Mouse (Mus musculus) heart, embryonic 12.5 days (tissue): ENCODE measurements around the gene Aanat. TPM values are rescaled to one million over a fixed set of nuclear protein-coding genes. Genes with fewer than 3 reads are reported as not detected.
"Not testable (repeated sequence)": the region's sequence is repeated elsewhere in the genome, so short reads cannot be mapped to it uniquely, and the experiment has no call there.

Experiments used
- ATAC-seq: fragments of 200-750 bp; cut with Nextera tagmentation; 2 replicates; pipeline ENCODE4 v1.8.0; 2017; ENCODE audit warnings: moderate TSS enrichment, moderate library complexity; ENCODE audit not compliant: insufficient number of reproducible peaks, low FRiP score
- H3K27ac ChIP-seq: fragments of 300-500 bp; sonication (generic); 2 replicates; pipeline ENCODE4 v1.5.1; 2016; ENCODE audit warnings: mild to moderate bottlenecking, moderate library complexity; ENCODE audit not compliant: poor library complexity, severe bottlenecking
- H3K27me3 ChIP-seq: fragments of 300-500 bp; sonication (generic); replicated peaks from 2 replicates; pipeline ENCODE4 v1.6.1; 2016; ENCODE audit warnings: mild to moderate bottlenecking, moderate library complexity
- H3K36me3 ChIP-seq: fragments of 300-500 bp; sonication (generic); 2 replicates; pipeline ENCODE4 v1.6.1; 2016; ENCODE audit warnings: mild to moderate bottlenecking, moderate library complexity
- H3K4me1 ChIP-seq: fragments of 300-500 bp; sonication (generic); replicated peaks from 2 replicates; pipeline ENCODE4 v1.6.1; 2016; ENCODE audit warnings: mild to moderate bottlenecking
- H3K4me2 ChIP-seq: fragments of 300-500 bp; sonication (generic); 2 replicates; pipeline ENCODE4 v1.6.1; 2016; ENCODE audit warnings: mild to moderate bottlenecking, moderate library complexity
- H3K4me3 ChIP-seq: fragments of 300-500 bp; sonication (generic); 2 replicates; pipeline ENCODE4 v1.5.1; 2016; ENCODE audit warnings: mild to moderate bottlenecking
- H3K9ac ChIP-seq: fragments of 300-500 bp; sonication (generic); 2 replicates; pipeline ENCODE4 v1.6.1; 2016; ENCODE audit warnings: mild to moderate bottlenecking, moderate library complexity
- H3K9me3 ChIP-seq: fragments of 300-500 bp; sonication (generic); replicated peaks from 2 replicates; pipeline ENCODE4 v1.6.1; 2016; ENCODE audit warnings: mild to moderate bottlenecking, moderate library complexity
- WGBS: fragments of 180-500 bp; shearing (Covaris S2); methylation state at CpG from one replicate; pipeline ENCODE4 v1.1.7; 2016; 5-methylcytosine and 5-hydroxymethylcytosine counted together
- polyA plus RNA-seq: library from polyadenylated mRNA; unstranded; fragments of >200 nt; fragmentation: Nextera tagmentation; extraction: Ambion mirVana; gene quantifications from 2 replicates; pipeline ENCODE4 v1.2.1, GENCODE M21; 2016

Gene Aanat
- polyA plus RNA-seq, 1 experiment from 2014 or later, result not detected

DNA sequence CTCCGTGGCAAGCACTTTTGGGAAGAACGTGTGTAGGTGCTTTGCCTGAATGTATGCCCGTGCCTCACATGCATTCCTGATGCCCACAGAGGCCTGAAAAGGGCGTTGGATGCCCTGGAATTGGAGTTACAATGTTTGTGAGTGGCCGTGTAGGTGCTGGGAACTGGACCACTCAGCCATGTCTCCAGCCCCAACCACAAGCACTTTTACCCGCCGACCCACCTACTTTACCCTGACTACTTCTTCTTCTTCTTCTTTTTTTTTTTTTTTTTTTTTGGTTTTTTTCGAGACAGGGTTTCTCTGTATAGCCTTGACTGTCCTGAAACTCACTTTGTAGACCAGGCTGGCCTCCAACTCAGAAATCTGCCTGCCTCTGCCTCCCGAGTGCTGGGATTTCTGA lies 24.9 kb downstream of the Aanat start:
- H3K9me3 ChIP-seq, H3K4me2 ChIP-seq, H3K27ac ChIP-seq, H3K4me3 ChIP-seq, ATAC-seq, H3K27me3 ChIP-seq, H3K9ac ChIP-seq: not testable (repeated sequence)
- 90% methylated on average over 9 of the region's 9 CpGs for WGBS
- peaks cover 12% of the 10 kb centered on the region; the same call in 1 of the 2 replicates for H3K36me3 ChIP-seq
- peaks cover 38% of the 10 kb centered on the region for H3K4me1 ChIP-seq

DNA sequence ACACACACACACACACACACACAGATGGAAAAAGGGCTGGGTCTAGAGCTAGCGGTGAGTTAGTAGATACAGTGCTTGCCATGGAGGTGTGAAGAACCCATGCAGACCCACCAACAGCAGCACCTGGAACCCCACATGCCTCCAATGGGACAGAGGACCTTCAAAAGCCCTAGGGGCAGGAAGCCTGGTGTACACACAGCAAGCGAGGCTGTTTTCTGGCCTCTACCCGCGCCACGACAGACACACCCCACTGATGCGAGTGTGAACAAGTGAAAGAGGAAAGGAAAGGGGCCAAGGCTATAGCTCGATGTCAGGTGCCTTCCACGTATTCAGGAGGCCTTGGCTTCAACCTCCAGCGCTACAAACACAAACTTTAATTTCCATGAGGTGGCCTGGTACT lies 25.7 kb downstream of the Aanat start:
- Histone ChIP-seq H3K9ac (no peak overlapping the region), H3K36me3 (peaks cover 11% of the 10 kb centered on the region; the same call in 1 of the 2 replicates), H3K27ac (no peak overlapping the region), H3K4me3 (no peak overlapping the region), H3K9me3 (no peaks in the 10 kb centered on the region), H3K4me2 (no peak overlapping the region), H3K27me3 (no peaks in the 10 kb centered on the region), H3K4me1 (peaks cover 45% of the 10 kb centered on the region)
- ATAC-seq, result no peak
- WGBS, result 91% methylated on average over 9 of the region's 9 CpGs

- H3K27ac ChIP-seq, result no peak overlapping the region
- ATAC-seq, result no peak
- H3K36me3 ChIP-seq, result peaks cover 8% of the 10 kb centered on the region; the same call in 1 of the 2 replicates
- no peak overlapping the region for H3K9ac ChIP-seq
- H3K4me1 ChIP-seq, result peaks cover 50% of the 10 kb centered on the region
- no peak overlapping the region for H3K4me3 ChIP-seq
- no peaks in the 10 kb centered on the region for H3K27me3 ChIP-seq
- 93% methylated on average over 1 of the region's 1 CpGs for WGBS
- no peaks in the 10 kb centered on the region for H3K9me3 ChIP-seq
- no peak overlapping the region for H3K4me2 ChIP-seq
Measured at GRCm38 (mm10) chr11:116612554-116612953, 26.3 kb downstream of the Aanat start.

DNA sequence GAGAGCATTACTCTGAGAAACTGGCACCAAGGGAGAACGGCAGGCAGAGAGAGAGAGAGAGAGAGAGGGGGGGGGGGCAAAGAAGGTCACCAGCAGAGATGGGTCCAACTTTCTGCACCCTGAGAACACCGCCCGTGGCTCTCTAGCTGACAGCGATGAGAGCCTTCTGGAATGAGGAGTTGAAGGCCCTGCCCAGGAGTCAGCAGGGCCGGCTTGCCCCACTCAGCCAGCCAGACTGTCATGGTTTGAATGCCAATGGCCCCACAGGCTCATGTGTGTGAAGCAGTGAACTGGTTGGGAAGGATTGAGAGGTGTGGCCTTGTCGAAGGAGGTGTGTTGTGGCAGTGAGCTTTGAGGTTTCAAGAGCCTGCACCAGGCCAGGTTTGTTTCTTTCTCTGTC lies 27.0 kb downstream of the Aanat start:
- Histone ChIP-seq H3K9ac (no peak overlapping the region), H3K27ac (no peak overlapping the region), H3K27me3 (no peaks in the 10 kb centered on the region), H3K36me3 (peaks cover 6% of the 10 kb centered on the region; the same call in 1 of the 2 replicates), H3K9me3 (no peaks in the 10 kb centered on the region), H3K4me2 (no peak overlapping the region), H3K4me3 (no peak overlapping the region), H3K4me1 (peaks cover 56% of the 10 kb centered on the region)
- WGBS, result 77% methylated on average over 6 of the region's 6 CpGs
- no peak for ATAC-seq

GRCm38 (mm10) chr11:116615735-116616437 lies 29.7 kb downstream of the Aanat start:
- Histone ChIP-seq H3K9me3 (no peaks in the 10 kb centered on the region), H3K9ac (no peak overlapping the region), H3K4me1 (peaks cover 62% of the 10 kb centered on the region), H3K4me2 (peak overlapping the region; percentile 45), H3K27me3 (no peaks in the 10 kb centered on the region), H3K4me3 (no peak overlapping the region), H3K27ac (peak overlapping the region; percentile 65), H3K36me3 (no peaks in the 10 kb centered on the region)
- peak; percentile 77 for ATAC-seq
- WGBS, result 31% methylated on average over 15 of the region's 15 CpGs

- no peak for ATAC-seq
- Histone ChIP-seq H3K27me3 (no peaks in the 10 kb centered on the region), H3K36me3 (no peaks in the 10 kb centered on the region), H3K27ac (peak overlapping the region; percentile 65), H3K9me3 (no peaks in the 10 kb centered on the region), H3K4me2 (peak overlapping the region; percentile 45), H3K4me1 (peaks cover 69% of the 10 kb centered on the region), H3K4me3 (no peak overlapping the region), H3K9ac (no peak overlapping the region)
- 74% methylated on average over 10 of the region's 10 CpGs for WGBS
Measured at GRCm38 (mm10) chr11:116616438-116617118, 30.3 kb downstream of the Aanat start.

DNA sequence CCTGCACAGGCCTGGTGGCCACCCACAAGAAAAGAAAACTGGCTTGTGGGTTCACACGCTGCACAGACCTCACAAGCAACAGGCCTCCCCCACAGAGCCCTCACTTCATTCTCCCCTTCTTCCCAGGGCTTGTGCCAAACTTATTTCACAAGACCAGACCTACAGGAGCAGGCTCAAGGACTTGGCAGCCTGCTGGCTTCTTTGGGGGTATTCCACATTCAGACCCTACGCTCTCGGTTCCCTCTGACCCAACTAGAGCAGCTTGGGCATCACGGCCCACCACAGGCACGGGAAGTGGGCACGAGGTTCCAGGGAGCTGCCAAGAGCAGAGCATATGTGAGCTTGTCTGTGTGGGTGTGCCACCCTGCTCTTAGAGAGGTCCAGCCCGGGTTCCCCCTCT lies 31.4 kb downstream of the Aanat start:
- peaks cover 80% of the 10 kb centered on the region for H3K4me1 ChIP-seq
- 93% methylated on average over 7 of the region's 7 CpGs for WGBS
- H3K9ac ChIP-seq, result no peak overlapping the region
- no peaks in the 10 kb centered on the region for H3K27me3 ChIP-seq
- no peak for ATAC-seq
- no peak overlapping the region for H3K4me2 ChIP-seq
- no peaks in the 10 kb centered on the region for H3K36me3 ChIP-seq
- no peak overlapping the region for H3K27ac ChIP-seq
- H3K9me3 ChIP-seq, result no peaks in the 10 kb centered on the region
- H3K4me3 ChIP-seq, result no peak overlapping the region

DNA sequence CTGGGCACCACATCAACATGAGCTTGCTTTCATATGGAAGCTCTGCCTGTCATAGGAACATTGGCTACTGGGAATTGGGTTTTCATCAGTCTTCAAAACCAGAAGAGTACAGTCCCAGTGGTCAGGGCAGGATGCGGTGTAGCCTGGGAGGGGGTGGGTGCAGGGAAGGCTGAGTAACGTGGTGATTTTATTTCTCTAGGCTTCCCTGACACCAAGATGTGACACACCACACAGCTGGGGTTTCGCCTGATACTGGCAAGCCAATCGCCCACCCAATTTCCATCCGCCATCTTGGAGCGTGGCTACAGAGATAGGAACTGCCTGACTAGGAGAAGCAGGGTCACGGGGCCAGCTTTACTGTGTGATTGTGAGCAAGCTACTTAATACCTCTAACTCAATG lies 32.4 kb downstream of the Aanat start:
- no peak overlapping the region for H3K9ac ChIP-seq
- no peak overlapping the region for H3K27ac ChIP-seq
- H3K27me3 ChIP-seq, result no peaks in the 10 kb centered on the region
- H3K36me3 ChIP-seq, result no peaks in the 10 kb centered on the region
- 82% methylated on average over 7 of the region's 7 CpGs for WGBS
- no peak overlapping the region for H3K4me3 ChIP-seq
- H3K9me3 ChIP-seq, result no peaks in the 10 kb centered on the region
- ATAC-seq, result no peak
- peaks cover 90% of the 10 kb centered on the region for H3K4me1 ChIP-seq
- H3K4me2 ChIP-seq, result no peak overlapping the region

DNA sequence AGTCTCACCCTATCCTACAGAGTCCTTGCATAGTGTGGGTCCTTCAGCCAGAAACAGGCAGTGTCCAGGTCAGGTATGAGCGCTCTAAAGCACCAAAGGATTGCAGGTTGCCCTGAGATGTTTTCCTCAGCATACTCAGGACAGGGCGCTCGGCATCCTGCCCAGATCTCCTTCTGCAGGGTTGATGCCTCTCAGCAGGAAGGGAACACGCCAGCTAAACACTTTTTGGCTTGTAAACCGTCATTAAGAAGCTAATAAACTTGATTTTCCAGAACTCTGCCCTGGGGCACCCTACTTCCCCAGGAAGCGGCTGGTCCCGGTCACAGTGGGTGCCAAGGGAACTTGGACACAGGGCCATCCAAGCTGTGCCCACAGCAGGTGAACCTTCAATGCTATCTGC lies 32.9 kb downstream of the Aanat start:
- Histone ChIP-seq H3K9ac (no peak overlapping the region), H3K4me3 (no peak overlapping the region), H3K4me2 (no peak overlapping the region), H3K27ac (no peak overlapping the region), H3K9me3 (no peaks in the 10 kb centered on the region), H3K36me3 (no peaks in the 10 kb centered on the region), H3K4me1 (peaks cover 88% of the 10 kb centered on the region), H3K27me3 (no peaks in the 10 kb centered on the region)
- 86% methylated on average over 7 of the region's 7 CpGs for WGBS
- no peak for ATAC-seq

GRCm38 (mm10) chr11:116619561-116619960 lies 33.3 kb downstream of the Aanat start:
- no peak overlapping the region for H3K9ac ChIP-seq
- ATAC-seq, result no peak
- H3K36me3 ChIP-seq, result no peaks in the 10 kb centered on the region
- H3K9me3 ChIP-seq, result no peaks in the 10 kb centered on the region
- no peak overlapping the region for H3K4me3 ChIP-seq
- H3K4me1 ChIP-seq, result peaks cover 88% of the 10 kb centered on the region
- no peaks in the 10 kb centered on the region for H3K27me3 ChIP-seq
- 83% methylated on average over 8 of the region's 8 CpGs for WGBS
- H3K4me2 ChIP-seq, result peak overlapping the region; percentile 46; the same call in 1 of the 2 replicates
- no peak overlapping the region for H3K27ac ChIP-seq

DNA sequence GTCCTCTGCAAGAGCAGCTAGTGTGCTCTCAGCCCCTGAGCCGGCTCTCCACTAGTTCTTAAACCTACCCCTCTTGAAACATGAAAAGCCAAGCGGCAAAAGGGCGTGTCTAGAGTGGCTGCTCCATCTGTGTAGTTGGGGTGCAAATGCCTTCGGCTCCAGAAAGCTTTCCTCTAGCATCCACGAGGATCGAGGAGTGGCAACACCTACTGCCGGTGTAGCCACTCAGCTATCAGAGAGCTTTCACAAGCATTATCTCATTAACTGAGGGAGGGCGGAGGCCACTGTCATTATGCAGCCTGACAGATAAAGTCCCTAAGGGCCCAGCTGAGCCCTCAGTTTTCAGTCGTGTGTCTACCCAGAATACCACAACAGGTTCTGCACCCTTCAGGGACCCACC lies 33.8 kb downstream of the Aanat start:
- peak overlapping the region; percentile 46 for H3K4me2 ChIP-seq
- H3K4me1 ChIP-seq, result peaks cover 88% of the 10 kb centered on the region
- peak overlapping the region; percentile 7; the same call in 1 of the 2 replicates for H3K9ac ChIP-seq
- H3K36me3 ChIP-seq, result no peaks in the 10 kb centered on the region
- no peaks in the 10 kb centered on the region for H3K27me3 ChIP-seq
- H3K4me3 ChIP-seq, result no peak overlapping the region
- no peaks in the 10 kb centered on the region for H3K9me3 ChIP-seq
- no peak overlapping the region for H3K27ac ChIP-seq
- WGBS, result 22% methylated on average over 9 of the region's 9 CpGs
- ATAC-seq, result no peak
